Mouse (Mus musculus): ENCODE data around the gene Gpr39.

GRCm38 (mm10) chr1:125684423-125684822 is 7.6 kb downstream of the Gpr39 start:
- TF ChIP-seq POLR2A (IDR thresholded peaks at IDR 0.05; ENCODE audit: borderline replicate concordance, extremely low read depth, insufficient read depth, insufficient read length, poor library complexity, severe bottlenecking) (no peak), CTCF (IDR thresholded peaks at IDR 0.05; ENCODE audit: borderline replicate concordance, extremely low read depth, insufficient read depth, insufficient read length) (no peak)

All from brain, embryonic 14.5 days (tissue).